Mouse (Mus musculus) gastrocnemius, adult 8-10 months (tissue): ENCODE measurements around the gene Ipcef1. TPM values are rescaled to one million over a fixed set of nuclear protein-coding genes. Genes with fewer than 3 reads are reported as not detected.

Experiments used
- DNase-seq, 2 experiments: peaks; one replicate each; pipeline ENCODE4 v3.0.0; 2022; ENCODE audit warnings: low spot score in 2 of 2
- total RNA-seq, 4 experiments: library from RNA; stranded (reverse); gene quantifications; 2 replicates each; pipeline ENCODE4 v1.2.4; 2022

Gene Ipcef1
- under 1 TPM in 2 of 4 experiments, not detected in 2; 0.05 to 0.10 TPM for total RNA-seq

DNA sequence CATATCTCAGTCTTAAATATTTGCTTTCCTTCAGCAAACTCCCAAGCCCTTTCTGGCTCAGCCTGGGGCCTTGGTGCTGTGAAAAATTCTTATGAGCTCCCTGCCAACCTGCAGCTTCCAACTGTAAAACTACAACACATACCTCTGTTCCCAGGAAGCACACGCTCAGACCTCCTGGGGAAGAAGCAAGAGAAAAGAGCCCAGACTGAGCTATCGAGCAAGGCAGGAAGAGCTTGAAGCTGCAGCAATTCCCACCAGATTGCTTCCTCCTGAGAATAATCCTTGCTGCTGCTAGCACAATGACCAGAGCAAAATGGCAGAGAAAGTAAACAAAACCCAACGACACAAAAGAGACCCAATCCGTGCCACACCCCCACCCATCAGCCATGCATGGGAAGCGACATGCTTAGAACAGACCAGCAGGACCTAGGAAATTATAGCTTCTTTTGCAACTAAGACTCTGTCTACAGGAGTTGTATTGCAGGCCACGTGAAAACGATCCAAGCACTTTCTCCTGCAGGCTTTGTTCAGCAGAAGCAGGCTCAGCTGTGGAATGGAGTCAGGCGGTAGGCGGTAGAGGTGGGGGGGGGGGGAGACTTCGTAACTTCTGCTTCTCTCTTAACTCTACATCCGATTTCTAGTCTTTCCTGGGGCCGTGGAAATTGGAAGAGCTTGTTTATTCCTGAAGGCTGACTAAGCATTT lies at the start of gene Ipcef1:
Gene Ipcef1 (minus strand): TSS at position 164 of the 703 bp plus-strand sequence.
- DNase-seq: no peak

DNA sequence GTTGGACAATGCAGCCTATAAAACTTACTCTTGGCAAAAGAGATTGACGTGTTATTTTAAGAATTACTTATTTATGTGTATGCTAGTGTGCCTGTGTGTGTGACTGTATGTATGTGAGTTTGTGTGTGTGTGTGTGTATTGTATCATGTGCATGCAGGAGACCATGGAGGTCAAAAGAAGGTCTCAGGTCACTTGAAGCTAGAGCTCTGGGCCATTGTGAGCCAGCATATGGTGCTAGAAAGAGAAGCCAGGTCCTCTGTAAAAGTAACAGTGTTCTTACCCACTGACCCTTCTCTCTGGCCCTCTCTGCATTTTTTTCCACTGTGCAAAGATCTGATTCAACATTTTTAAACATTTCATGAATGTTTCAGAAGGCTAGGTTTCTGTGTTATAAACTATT lies 25.7 kb upstream of the Ipcef1 start:
- no peak for DNase-seq

DNA sequence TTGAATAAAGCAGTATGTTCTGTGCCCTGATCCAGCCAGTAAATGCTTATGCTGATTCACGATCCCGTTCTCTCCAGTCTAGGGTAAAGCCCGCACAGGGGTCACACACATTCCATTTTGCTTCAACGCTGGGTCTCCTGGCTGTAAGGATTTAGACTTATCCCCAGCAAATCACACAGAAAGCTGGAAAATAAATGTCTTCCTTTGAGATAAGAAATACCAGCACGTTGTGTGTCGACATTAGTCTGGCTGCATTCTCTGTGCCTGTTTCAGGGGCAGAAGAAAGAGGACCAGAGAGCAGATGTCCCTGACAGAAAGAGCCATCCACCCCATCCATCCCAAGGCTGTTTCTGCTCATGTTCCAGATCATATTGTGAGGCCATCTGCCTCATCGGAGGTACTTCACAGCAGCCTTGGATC lies 25.1 kb upstream of the Ipcef1 start:
- no peak for DNase-seq

DNA sequence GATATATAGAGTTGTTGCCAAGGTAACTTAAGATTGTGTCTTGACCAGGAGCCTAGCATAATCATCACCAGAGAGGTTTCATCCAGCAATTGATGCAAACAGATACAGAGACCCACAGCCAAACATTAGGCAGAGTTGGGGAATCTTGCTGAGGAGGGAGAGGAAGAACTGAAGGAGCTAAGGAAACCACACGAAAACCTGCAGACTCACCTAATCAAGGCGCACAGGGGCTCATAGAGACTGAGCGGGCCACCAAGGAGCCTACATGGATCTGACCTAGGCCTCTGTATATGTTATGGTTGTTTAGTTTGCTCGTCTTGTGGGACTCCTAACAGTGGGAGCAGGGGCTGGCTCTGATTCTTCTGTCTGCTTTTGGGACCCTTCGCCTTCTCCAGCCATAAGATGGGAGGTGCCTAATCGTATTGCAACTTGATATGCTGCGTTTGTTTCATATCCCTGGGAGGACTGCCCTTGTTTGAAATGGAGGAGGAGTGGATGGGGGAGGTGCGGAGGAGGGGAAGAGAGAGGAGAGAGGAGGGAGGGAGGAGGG lies 24.5 kb upstream of the Ipcef1 start:
- DNase-seq: no peak

DNA sequence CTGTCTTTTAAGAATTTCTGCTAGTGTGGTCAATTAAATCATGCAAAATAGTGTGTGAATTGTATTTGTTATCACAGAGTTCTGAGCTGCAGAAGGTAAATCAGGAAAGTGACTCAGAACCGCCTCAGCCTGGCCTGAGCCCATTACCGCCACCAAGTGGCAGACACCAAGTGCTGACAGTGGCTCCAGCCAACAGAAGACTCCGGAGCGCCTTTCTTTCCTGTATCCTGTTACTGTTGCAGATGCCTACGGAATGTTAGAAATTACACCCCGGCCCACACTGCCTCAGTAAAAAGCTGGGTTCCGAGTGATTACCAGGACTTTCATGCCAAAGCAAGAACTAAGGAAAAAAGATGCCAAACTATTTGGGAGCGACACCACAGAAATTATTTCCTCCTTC lies 23.9 kb upstream of the Ipcef1 start:
- peak; percentile 16 to 36 for DNase-seq

DNA sequence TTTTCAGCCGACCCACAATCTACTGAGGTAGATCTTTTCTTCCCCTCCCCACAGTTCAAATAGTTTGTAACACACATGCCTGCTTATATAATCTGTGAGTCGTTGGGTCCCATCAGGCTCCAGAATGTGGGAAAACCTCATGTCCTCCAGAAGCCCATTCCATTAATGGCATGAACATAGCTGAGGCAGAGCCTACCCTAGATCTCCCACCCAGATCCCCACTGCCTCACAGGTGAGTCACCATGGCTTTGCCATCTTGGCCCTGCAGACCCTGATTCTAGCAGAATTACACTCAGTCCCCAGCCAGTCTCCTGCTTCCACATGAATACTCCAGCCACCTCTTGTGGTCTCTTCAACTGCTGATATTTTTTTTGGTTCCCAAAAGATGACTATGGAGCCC lies 23.4 kb upstream of the Ipcef1 start:
- DNase-seq: no peak

DNA sequence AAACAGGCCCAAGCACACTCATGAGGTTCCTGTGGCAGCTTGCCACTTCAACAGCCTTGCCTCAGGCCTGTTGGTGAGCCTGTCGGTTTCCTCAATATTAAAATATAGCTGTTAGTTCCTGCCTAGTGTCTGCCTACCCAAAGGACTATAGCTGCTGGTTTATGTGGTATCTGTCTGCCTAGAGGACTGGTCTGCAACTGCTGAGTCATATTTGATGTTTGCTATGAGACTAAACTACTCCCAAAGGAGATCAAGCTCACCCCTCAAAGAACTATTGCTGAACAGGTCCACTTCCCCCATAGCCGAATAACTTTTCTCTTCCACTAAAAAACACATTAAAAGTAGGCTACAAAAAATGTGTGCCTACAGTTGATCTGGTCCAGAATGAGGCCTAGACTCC lies 22.0 kb upstream of the Ipcef1 start:
- DNase-seq: no peak

DNA sequence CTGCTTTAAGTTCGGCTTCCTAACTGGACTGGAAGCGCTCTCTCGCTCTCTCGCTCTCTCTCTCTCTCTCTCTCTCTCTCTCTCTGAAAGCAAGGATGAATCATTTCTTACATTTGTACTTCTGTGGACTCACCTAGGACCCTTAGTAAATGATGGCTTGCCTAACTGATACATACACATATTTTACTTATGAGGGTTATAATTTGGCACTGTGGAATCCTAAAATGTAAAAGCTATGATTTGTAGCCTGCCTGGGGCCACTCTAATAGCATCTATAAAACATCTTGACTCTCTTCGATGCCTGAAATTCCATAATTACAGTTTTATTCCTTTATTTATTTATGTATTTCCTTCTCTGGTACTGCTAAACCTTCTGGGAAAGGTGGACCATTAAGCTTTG lies 18.6 kb upstream of the Ipcef1 start:
- DNase-seq: no peak

DNA sequence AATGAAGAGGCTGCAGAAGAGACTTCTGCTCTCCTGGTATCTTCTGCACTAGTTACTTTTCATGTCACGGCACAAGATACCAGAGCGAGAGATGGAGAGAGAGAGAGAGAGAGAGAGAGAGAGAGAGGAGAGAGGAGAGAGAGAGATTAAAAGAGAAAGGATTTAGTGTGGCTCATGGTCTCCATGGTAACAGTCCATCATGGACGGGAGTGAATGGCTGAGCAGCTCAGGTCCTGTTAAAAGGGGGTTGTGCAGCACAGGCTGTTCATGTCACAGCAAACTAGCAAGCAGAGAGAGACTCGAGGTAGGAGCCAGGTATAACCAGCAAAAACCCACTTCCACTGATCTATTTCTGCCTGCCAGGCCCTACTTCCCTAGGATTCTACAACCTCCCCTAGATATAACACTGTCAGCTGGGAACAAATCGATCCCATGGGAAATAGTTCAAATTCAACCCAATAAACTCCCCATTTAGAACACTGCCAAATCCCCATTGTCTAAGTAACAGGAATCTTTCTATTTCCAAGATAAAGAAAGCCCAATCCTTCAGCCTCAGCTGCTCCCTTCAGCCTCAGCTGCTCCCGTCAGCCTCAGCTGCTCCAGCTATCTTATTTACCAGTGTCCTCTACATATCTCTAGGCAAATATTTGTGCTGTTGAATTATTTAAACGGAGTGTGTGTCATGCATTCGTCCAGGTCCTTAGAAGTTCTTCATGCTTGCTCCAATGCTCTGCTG lies 18.0 kb upstream of the Ipcef1 start:
- DNase-seq: no peak

DNA sequence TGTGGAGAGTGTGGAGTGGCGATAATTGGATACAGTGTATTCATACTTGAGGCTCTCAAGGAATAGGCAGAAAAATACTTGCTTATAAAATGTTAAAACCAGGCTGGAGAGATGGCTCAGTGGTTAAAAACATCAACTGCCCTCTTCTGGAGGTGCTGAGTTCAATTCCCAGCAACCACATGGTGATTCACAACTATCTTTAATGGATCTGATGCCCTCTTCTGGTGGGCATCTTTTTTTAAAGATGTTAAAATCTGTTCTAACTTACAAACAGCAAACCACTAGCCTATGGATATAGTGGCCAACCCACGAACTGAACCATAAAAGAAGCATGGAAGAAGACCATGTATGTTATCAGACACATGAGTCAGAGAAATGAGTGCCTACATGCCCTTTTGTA lies 16.8 kb upstream of the Ipcef1 start:
- no peak for DNase-seq

DNA sequence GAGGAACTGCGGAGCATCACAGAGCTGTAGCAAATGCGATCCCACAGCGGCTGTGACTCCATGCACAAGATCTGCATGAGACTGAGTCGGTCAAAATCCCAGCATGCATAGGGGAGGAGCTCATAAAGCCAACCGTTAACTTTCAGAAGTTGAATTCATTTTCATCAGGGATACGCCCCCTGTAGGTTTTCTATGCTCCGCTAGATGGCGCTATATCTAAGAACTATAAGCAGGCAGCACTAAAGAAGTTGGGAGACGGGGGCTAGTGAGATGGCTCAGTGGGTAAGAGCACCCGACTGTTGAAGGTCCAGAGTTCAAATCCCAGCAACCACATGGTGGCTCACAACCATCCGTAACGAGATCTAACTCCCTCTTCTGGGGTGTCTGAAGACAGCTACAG lies 16.3 kb upstream of the Ipcef1 start:
- DNase-seq: no peak

DNA sequence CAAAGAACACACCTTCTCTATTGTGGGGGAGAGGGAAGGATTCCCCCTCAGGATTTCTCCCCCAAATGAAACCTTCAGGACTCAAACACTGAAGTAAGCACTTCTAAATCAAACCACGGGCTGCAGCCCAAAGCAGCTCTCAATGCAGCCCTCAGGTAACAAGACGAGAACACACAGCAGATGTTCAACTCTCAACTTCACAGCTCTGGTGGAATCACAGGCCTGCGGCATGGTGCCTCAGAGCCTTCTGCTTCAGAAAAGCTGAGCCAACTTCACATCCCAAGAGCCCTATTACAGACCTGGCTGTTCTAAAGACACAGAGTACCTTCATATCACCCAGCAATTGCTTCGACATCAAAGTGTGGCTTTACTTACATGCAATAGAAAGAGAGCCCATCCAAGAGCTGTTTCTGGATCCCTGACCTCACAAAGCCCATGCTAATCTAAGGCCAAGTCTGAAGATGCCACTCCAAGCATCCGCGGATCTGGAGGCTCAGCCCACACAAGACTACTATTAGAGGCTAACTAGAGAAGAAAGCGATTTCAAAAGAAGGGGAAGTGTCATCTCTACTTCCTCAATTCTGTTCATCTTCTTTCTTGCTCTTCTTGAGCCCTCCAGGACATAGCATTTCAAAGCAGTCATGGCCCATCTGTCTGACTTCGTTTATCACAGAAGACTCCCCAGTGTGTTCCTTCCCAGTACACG lies 11.6 kb upstream of the Ipcef1 start:
- no peak for DNase-seq

DNA sequence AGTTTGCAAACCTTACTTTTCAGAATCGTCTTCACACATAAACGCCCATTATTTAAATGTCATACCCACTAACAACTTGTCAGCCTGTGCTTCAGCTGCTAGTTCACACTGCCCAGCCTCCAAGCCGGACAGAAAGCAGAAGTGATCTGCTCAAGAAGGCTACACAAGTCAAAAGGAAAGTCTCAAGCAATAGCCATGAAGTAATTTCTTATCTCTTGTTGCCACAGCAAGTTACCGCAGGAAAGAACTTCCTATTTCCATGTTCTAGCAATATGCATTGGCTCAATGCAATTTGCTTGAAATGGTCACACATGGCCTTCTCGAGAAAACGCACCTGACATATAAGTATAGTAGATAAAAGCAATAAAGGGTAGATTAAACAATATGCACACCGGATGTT lies 10.7 kb upstream of the Ipcef1 start:
- DNase-seq: no peak

DNA sequence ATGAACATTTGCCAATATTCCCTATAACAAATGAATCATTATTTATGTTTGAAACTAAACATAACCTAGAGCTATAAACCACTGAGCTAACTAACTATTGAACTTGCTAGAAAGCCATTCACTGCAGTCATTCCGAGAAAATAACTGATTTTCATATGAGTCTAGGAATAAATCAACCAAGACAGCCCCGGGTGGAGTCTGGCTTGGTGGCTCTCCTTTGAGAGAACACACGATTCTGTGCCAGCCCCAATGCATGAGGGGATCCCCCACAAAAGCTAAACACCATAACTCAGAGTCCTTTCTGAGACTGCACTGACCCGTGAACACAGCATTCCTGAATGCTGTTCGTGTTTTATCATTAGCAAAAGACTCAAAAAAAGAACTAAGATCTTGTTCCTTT lies 8.0 kb upstream of the Ipcef1 start:
- no peak for DNase-seq

DNA sequence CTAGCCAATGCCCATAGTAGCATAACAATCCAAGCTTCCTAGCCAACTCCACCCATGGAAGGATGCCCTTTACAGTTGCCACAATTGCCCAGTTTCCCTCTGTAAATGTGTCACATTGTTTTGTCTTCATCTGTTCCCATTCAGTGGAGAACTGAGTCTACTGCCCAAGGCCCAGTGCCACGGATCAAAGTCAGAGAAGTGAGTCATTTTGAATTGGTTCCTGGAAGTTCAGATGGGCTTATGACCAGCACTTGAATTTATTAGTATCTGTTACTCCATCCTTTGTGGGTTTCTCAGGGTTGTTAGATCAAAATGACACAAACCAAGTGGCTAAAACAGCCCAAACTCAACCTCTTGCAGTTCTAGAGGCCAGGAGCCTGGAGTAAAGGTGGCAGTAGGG lies 5.3 kb upstream of the Ipcef1 start:
- DNase-seq: no peak

DNA sequence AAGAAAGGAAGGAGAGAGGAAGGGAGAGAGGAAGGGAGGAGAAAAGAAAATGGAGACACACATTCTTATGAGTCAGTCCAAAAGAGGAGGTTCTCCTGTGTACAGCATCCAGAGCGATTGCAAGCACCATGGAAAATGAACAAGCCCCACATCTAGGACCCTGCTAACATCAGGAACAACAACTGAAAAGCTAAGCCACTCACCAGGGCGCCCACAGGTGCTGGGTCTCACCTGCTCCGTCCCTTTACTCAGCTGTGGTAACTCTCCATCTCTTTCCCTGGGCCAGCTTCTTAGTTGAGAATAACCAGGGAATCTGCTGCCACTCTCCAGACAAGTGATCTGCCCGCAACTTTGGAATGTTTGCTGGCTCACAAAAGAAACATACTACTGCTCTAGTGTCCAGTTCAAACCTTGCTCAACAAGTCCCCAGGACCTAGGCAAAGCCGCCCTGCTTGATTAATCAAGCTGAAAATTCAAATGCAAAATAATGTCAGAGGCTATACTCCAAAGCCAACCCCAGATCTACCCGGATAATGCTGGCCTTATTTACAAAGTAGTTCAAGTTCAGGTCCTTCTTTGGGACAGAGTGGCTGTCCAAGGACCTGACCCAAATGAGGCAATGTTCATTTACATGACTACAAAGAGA lies 2.4 kb upstream of the Ipcef1 start:
- no peak for DNase-seq

DNA sequence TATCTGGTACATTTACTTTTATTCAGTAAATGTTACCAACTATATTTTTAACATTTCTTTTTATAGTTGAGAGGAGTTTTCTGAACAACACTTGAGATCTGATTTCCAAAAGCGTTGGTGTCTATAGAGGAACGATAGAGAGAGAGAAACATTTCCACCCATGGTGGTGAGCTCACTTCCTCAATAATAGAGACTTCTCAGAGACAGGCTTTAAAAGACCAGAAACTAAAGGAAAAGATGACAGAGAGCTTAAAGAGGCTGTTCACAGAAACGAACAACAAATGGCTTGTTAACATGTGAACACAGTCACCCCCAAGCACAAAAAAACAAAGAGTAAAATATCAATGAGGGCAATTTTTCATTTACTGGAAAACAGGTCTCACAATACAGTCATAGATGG lies 2.4 kb downstream of the Ipcef1 start:
- DNase-seq: no peak

DNA sequence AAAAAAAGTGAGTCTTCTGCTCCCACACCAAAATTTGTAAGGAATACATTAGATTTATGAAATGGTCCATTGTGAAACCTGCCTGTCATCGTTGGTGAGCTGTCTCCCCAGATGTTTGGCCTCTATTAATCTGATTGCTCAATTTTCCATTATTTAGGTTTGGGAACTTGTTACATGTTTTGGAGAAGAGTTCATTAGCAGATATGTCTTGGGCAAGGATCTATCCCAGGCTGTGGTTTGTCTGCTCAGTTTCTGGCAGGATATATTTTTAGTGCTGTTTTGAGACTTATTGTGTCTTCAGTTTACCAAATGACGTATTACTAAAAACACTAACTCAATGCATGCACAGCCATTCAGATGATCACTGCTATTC lies 4.4 kb downstream of the Ipcef1 start:
- DNase-seq: no peak

DNA sequence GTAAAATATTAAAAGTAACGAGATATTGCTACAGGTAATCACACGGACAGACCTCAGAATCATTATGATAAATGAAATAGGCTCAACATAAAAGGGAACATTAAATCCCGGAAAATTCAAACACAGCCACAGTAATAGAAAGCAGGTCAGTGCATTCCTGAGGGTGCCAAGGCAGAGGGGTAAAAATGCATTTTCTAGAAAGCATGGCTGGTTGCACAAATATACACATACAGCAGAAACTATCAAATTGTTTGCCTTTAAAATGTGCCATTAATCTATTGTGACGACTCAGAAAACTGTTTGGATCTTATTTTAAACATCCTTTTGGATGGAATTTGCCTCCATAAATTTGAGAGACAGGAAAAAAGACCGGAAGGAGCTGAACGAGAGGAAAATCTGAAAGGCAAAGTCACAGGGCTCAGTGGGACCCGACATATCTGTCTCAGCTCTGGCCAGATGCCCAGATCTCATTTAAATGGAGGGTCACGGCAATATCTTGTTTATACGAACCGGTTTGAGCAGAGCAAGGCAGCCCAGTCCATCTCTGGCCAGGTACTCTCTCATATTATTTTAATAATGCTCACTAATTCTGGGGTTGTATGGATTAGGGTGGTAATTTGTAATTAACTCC lies 4.9 kb downstream of the Ipcef1 start:
- no peak for DNase-seq

DNA sequence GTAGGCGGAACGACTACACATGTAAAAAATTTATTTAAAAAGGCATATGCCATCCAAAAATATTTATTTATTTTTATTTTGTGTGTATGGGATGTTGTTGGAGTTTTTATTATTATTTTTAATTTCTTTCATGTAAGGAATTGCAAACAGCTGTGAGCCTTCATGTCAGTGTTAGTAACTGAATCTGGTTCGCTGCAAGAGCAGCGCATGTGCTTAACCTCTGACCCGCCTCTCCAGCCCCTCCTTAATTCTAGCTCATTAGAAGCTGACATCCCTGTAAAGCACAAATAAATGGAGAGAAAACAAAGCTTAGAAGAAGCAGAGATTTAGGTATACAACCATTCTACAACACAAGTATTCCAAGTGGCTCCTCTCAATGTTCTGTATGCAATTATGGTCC lies 8.4 kb downstream of the Ipcef1 start:
- no peak for DNase-seq

DNA sequence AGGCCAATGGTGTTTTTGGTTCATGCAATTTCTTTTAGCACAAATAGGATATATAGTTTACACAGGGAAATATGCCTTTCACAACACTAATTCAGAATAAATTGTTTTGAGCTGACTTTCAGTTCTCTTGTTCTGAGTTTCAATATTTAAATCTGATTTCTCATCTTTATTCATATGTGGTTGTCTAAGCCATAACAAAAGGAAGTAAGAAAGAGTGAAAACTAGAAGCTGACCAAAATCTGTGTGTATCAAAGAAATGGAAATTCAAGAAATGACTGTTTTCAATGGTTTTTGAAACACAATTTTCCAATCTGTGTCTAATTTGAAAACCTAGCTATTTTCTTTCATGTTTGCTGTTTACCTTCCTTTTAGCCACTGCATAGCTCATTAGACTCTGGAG lies 11.2 kb downstream of the Ipcef1 start:
- no peak for DNase-seq
